Mouse (Mus musculus): Measurements from ENCODE around the gene Pinlyp.

- TF ChIP-seq CTCF (IDR thresholded peaks at IDR 0.05; ENCODE audit: insufficient read depth, low read length) (no peak), POLR2A (IDR thresholded peaks at IDR 0.05; ENCODE audit: borderline replicate concordance, extremely low read depth, low read depth, low read length) (no peak)
These were observed 48.4 kb upstream of the Pinlyp start for GRCm38 (mm10) chr7:24594309-24594803.
